Mouse (Mus musculus): Measurements from ENCODE around the gene Tpm1. TPM values are rescaled to one million over a fixed set of nuclear protein-coding genes. Genes with fewer than 3 reads are reported as not detected.

Tpm1 gene
- polyA plus RNA-seq, 1 experiment from 2014 or later = 187 TPM

DNA sequence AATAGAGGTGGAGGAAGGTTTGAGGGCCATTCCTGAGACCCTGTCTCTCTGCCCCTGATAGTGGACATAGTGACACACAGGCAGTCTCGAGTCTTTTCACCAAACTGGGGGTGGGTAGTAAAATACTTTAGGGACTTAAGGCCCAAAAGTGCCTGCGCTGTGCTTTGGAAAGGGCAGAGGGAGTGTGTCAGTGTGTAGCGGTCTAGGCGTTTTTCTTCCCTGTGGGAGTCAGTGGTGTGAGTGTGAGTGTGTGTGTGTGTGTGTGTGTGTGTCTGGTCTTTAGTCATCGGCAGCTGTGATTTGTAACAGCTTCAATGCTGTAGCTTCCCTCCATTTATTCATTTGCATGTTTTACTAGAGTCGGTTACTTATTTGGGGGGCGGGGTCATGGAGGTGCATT lies 630 bp upstream of the Tpm1 start:
- H3K9ac ChIP-seq (ENCODE audit: low read depth, low read length) = peak overlapping the region; percentile 67
- H3K27ac ChIP-seq (ENCODE audit: low read depth, low read length) = no peak overlapping the region
- H3K4me1 ChIP-seq (ENCODE audit: control insufficient read depth, insufficient read depth, low read depth, low read length) = peaks cover 25% of the 10 kb centered on the region
- WGBS = 19% methylated on average over 7 of the region's 7 CpGs
- H3K4me3 ChIP-seq (ENCODE audit: low read length) = peak overlapping the region; percentile 56
- H3K4me2 ChIP-seq (ENCODE audit: low read length) = peak overlapping the region; percentile 97
- peaks cover 8% of the 10 kb centered on the region for H3K27me3 ChIP-seq (replicated peaks; ENCODE audit: control insufficient read depth, insufficient read depth, low read length)
- no peaks in the 10 kb centered on the region for H3K36me3 ChIP-seq (ENCODE audit: control insufficient read depth, insufficient read depth, low read length)
- no peaks in the 10 kb centered on the region for H3K9me3 ChIP-seq (ENCODE audit: control insufficient read depth, low read length)
- ATAC-seq = no peak

DNA sequence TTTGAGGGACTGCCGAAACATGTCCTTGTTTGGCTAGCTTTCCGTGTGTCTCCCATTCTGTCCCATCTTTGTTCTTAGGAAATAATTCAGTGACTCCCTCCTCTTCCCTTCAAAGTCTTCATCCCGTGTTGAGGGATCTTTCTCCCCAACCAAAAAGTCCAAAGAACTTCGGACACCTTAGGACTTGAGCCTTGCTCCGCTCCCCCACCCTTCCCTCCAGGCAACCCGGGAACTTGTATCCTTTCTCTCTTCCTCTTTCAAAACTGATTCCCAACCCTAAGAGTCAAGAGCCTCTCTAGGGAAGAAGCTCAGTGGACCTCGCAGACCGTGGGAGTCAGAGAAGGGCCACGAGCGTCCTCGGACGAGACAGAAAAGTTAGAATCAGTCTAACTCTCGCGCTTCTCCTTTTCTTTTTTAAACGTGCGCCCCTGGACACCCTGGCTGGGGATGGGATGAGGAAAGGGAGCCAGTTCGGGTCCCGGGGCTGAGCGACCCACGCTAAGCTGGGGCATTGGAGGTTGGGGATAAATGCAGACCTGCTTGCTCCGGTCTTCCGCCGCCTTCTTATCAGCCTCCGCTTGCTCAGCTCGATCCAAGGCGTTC lies 622 bp downstream of the Tpm1 start:
- Histone ChIP-seq H3K36me3 (ENCODE audit: control insufficient read depth, insufficient read depth, low read length) (no peaks in the 10 kb centered on the region), H3K4me2 (ENCODE audit: low read length) (peak overlapping the region; percentile 97), H3K4me1 (ENCODE audit: control insufficient read depth, insufficient read depth, low read depth, low read length) (peaks cover 30% of the 10 kb centered on the region), H3K9ac (ENCODE audit: low read depth, low read length) (peak overlapping the region; percentile 67), H3K27ac (ENCODE audit: low read depth, low read length) (peak overlapping the region; percentile 16; the same call in 1 of the 2 replicates), H3K9me3 (ENCODE audit: control insufficient read depth, low read length) (no peaks in the 10 kb centered on the region), H3K4me3 (ENCODE audit: low read length) (peak overlapping the region; percentile 56), H3K27me3 (replicated peaks; ENCODE audit: control insufficient read depth, insufficient read depth, low read length) (peaks cover 8% of the 10 kb centered on the region)
- WGBS = under 1% methylated on average over 26 of the region's 26 CpGs
- ATAC-seq = no peak

DNA sequence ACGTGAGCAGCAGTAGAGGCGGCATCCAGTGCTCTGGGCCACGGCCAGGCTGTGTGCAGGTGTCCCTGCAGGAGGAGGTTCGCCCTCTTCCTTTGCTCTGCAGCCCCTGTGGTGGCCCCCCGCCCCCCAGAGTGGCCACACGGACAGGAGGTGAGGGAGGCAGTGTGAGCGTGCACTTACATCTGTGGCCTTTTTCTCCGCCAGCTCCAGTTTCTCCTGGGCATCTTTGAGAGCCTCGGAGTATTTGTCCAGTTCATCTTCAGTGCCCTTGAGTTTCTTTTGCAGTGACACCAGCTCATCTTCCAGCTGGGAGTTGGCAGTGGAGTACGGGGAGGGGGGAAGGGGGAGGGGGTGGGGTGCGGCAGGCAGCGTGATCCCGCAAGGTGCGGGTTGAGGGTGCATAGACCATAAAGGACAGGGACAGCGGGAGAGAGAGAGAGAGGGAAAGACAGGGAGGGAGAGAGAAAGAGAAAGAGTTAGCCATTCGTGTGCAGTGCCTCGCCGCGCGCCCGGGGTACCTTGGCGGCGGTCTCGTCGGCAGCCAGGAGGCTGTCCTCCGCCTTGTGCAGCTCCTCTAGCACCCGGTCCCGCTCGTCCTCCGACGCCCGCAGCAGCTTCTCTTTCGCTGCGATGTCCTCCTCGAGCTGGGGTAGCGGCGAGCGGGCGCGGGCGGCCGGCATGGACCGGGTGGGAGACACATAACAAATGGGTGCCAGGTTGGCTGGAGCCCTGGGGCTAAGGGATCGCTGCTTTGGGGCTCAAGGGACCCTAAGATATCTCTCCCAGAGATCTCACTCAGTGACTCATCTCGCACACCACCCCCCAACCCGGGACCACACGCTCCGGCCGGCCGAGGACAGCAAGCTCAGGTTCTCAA lies 1.4 kb downstream of the Tpm1 start:
- H3K27ac ChIP-seq (ENCODE audit: low read depth, low read length) = no peak overlapping the region
- peaks cover 8% of the 10 kb centered on the region for H3K27me3 ChIP-seq (replicated peaks; ENCODE audit: control insufficient read depth, insufficient read depth, low read length)
- no peaks in the 10 kb centered on the region for H3K36me3 ChIP-seq (ENCODE audit: control insufficient read depth, insufficient read depth, low read length)
- ATAC-seq = no peak
- peaks cover 30% of the 10 kb centered on the region for H3K4me1 ChIP-seq (ENCODE audit: control insufficient read depth, insufficient read depth, low read depth, low read length)
- peak overlapping the region; percentile 56 for H3K4me3 ChIP-seq (ENCODE audit: low read length)
- H3K9me3 ChIP-seq (ENCODE audit: control insufficient read depth, low read length) = no peaks in the 10 kb centered on the region
- H3K4me2 ChIP-seq (ENCODE audit: low read length) = peak overlapping the region; percentile 97
- WGBS = 1% methylated on average over 46 of the region's 50 CpGs
- peak overlapping the region; percentile 67 for H3K9ac ChIP-seq (ENCODE audit: low read depth, low read length)

DNA sequence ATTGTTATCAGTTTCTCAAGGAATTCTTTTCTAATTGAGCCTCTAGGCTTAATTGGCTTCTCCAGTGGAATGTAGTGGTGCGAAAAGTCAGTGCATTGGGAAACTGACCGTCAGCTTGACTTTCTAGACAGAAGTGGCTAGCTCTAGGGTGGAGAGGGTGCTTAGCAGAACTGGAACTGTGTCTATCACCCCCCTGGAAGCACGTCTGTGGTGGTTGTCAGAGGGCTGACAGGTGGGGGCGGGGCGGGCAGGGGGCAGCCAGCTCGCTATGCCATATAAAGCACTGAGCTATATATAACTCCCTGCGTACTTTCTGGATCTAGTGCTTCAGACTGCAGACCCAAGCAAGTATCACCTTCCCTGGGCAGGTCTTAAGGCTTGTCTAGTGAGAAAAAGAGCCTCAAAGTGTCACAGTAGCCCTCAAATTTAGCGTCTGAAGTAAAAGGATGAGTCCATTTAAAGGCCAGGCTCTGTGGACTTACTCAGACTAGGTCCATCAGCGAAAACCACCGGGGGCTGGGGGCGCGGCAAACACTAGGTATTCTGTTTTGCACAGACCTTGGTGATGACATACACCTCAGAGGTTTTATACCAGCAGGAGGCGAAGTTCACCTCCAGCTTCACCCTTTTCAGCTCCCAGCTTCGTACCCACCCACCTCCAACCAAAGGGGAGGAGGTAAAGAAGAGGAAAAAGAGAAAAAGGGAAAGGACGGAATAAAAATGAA lies 2.2 kb downstream of the Tpm1 start:
- peaks cover 36% of the 10 kb centered on the region for H3K4me1 ChIP-seq (ENCODE audit: control insufficient read depth, insufficient read depth, low read depth, low read length)

DNA sequence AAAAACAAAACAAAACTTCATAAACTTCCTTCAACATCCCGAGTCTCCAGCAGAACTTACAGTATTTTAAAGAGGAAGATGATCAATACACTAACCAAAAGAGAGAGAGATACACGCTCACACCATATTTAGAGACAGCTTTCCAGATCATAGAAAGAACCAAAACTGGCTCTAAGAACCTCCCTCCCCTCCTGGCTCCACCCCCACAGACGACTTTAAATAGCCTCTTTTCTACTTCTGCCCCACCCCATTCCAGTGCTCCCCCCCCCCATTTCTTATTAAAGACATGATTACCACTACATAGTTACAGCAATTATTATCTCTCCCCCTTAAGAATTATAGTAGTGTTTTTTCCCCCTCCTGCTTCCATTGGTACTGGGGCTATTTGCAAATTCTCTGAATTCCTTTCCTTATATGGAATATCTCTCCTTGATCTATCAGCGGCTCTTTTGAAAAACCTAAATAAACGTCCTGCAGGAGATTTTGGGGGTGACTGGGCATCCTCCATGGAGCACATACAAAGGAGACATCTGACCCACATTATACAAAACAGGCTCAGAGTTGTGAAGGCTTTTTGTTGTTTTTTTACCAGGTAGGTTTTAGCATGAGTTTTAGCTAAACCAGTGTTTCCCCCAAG lies 3.1 kb downstream of the Tpm1 start:
- Histone ChIP-seq H3K27ac (ENCODE audit: low read depth, low read length) (no peak overlapping the region), H3K9me3 (ENCODE audit: control insufficient read depth, low read length) (no peaks in the 10 kb centered on the region), H3K4me2 (ENCODE audit: low read length) (no peak overlapping the region), H3K4me3 (ENCODE audit: low read length) (no peak overlapping the region), H3K4me1 (ENCODE audit: control insufficient read depth, insufficient read depth, low read depth, low read length) (peaks cover 45% of the 10 kb centered on the region), H3K36me3 (ENCODE audit: control insufficient read depth, insufficient read depth, low read length) (no peaks in the 10 kb centered on the region), H3K9ac (ENCODE audit: low read depth, low read length) (no peak overlapping the region), H3K27me3 (replicated peaks; ENCODE audit: control insufficient read depth, insufficient read depth, low read length) (peaks cover 8% of the 10 kb centered on the region)
- 15% methylated on average over 5 of the region's 5 CpGs for WGBS
- ATAC-seq = no peak

More for the DNA sequence above, 2.2 kb downstream of the Tpm1 start:
- H3K9ac ChIP-seq (ENCODE audit: low read depth, low read length) = peak overlapping the region; percentile 67; the same call in 1 of the 2 replicates
- ATAC-seq = no peak
- WGBS = 7% methylated on average over 15 of the region's 15 CpGs
- no peaks in the 10 kb centered on the region for H3K36me3 ChIP-seq (ENCODE audit: control insufficient read depth, insufficient read depth, low read length)
- no peaks in the 10 kb centered on the region for H3K9me3 ChIP-seq (ENCODE audit: control insufficient read depth, low read length)
- H3K4me2 ChIP-seq (ENCODE audit: low read length) = peak overlapping the region; percentile 97
- H3K27ac ChIP-seq (ENCODE audit: low read depth, low read length) = no peak overlapping the region
- H3K27me3 ChIP-seq (replicated peaks; ENCODE audit: control insufficient read depth, insufficient read depth, low read length) = peaks cover 8% of the 10 kb centered on the region
- H3K4me3 ChIP-seq (ENCODE audit: low read length) = peak overlapping the region; percentile 56

DNA sequence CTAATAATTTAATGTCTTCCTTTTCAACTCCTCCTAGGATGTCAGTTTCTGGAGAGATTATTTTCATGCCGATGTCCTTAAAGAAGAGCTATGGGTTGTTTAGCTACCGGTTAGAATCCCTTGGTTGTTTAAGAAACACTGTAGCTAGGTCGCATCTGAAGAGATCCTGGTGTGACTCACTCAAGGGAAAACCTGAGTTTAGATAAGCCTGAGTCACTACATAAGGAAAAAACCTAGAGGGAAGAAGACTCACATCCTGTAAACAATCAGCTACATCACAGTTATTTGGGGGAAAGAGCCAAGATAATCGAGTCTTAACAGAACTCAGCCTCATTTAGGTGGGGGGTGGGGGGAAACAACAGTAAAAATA lies 3.9 kb downstream of the Tpm1 start:
- Histone ChIP-seq H3K9me3 (ENCODE audit: control insufficient read depth, low read length) (no peaks in the 10 kb centered on the region), H3K4me2 (ENCODE audit: low read length) (no peak overlapping the region), H3K27ac (ENCODE audit: low read depth, low read length) (no peak overlapping the region), H3K36me3 (ENCODE audit: control insufficient read depth, insufficient read depth, low read length) (no peaks in the 10 kb centered on the region), H3K9ac (ENCODE audit: low read depth, low read length) (no peak overlapping the region; the same call in 1 of the 2 replicates), H3K4me1 (ENCODE audit: control insufficient read depth, insufficient read depth, low read depth, low read length) (peaks cover 53% of the 10 kb centered on the region), H3K4me3 (ENCODE audit: low read length) (no peak overlapping the region), H3K27me3 (replicated peaks; ENCODE audit: control insufficient read depth, insufficient read depth, low read length) (peaks cover 8% of the 10 kb centered on the region)
- ATAC-seq = no peak
- 43% methylated on average over 4 of the region's 4 CpGs for WGBS

DNA sequence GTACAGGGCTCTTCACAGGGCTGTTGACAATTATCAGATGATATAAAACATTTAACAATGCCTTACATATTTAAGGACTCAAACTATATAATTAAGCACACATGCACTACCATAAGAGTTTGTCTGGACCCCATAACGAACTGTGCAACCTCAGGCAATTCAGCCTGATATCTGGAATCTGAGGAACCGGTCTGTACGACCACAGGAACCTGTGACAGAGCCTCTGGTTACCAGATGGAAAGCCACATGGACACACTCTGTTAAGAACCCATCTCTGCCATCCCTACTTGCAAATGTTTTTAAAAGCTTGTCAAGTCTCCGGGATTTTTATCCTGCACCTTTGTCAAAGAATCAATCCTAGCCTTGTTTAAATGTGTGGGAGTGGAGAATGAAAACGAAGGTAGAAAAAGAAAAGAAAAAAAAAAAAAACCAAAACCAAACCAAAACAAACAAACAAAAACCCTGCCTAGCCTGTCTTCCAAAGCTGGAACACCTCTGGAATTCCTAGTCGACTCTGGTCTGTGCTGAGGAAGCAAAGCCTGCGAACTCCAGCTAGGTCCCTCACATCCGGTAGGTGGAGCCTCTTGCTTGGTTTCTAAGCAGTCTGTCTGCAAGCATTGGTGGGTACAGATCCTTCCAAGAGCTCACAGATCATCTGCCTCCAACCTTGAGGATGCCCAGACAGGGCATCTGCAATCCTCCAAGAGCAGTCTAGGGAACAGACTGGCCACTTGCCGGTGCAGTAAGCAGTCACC lies 4.5 kb downstream of the Tpm1 start:
- H3K36me3 ChIP-seq (ENCODE audit: control insufficient read depth, insufficient read depth, low read length) = no peaks in the 10 kb centered on the region
- no peak overlapping the region for H3K4me2 ChIP-seq (ENCODE audit: low read length)
- no peaks in the 10 kb centered on the region for H3K9me3 ChIP-seq (ENCODE audit: control insufficient read depth, low read length)
- peaks cover 8% of the 10 kb centered on the region for H3K27me3 ChIP-seq (replicated peaks; ENCODE audit: control insufficient read depth, insufficient read depth, low read length)
- no peak overlapping the region; the same call in 1 of the 2 replicates for H3K9ac ChIP-seq (ENCODE audit: low read depth, low read length)
- 36% methylated on average over 9 of the region's 9 CpGs for WGBS
- H3K27ac ChIP-seq (ENCODE audit: low read depth, low read length) = no peak overlapping the region
- ATAC-seq = peak; percentile 44; the same call in 1 of the 2 replicates
- H3K4me3 ChIP-seq (ENCODE audit: low read length) = no peak overlapping the region
- peaks cover 58% of the 10 kb centered on the region for H3K4me1 ChIP-seq (ENCODE audit: control insufficient read depth, insufficient read depth, low read depth, low read length)
